Mouse (Mus musculus): ENCODE results near the gene Ptrh2.

DNA sequence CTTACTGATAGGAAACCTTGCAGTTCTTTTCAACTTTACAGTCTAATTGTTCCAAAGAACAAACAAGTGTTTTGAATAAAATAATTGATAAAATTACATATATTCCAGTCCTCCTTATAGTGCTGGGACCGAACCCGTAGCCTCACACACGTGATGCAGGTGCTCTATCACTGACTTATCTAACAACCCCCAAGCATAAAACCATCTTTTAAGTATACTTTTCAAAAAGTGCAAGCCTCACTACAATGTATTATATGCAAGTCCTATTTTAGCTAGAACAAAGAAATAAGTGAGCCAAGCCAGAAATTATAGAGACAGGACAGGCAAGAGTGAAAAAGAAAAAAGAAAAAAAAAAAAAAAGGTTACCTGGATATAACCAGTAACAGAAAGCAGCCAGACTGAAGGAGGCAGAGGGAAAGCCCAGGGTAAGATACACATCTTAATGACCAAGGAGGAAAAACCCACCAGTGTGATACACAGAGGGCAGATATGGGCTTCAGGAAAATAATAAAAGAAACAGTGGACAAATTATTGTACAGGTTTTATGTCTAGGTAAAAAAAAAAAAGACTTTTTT is 36.8 kb upstream of the Ptrh2 start:
- no peak for TF ChIP-seq POLR2A (IDR thresholded peaks at IDR 0.05; ENCODE audit: insufficient read depth, low read depth, low read length)
- no peak for TF ChIP-seq CTCF (IDR thresholded peaks at IDR 0.05)
- TF ChIP-seq EP300 (IDR thresholded peaks at IDR 0.05; ENCODE audit: insufficient read depth, low read depth, low read length), result no peak

Data from heart, adult 2 months (tissue).